Mouse (Mus musculus): ENCODE data around the gene Flvcr1. TPM values are rescaled to one million over a fixed set of nuclear protein-coding genes. Genes with fewer than 3 reads are reported as not detected.
"Not testable (repeated sequence)": the region's sequence is repeated elsewhere in the genome, so short reads cannot be mapped to it uniquely, and the experiment has no call there.

Gene Flvcr1
- polyA plus RNA-seq, 1 experiment from 2014 or later: 3.3 TPM

DNA sequence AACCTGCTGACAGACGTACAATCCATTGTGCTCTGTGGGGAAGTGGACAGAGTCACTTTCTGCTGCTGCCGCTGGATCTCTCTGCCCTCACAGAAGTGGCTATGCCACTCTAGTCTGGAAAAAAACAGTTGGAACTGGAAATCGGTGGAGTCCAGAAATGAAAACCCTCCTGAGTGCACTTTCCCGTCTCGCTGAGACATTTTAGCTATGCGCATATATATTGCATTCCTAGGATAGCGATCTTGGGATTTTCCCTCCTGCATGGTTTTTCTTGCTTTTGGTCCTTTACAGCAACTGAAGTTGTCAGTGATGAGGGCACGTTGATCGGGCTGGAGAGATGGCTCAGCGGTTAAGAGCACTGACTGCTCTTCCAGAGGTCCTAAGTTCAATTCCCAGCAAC is 4.2 kb upstream of the Flvcr1 start:
- no peak for ATAC-seq (replicated peaks; ENCODE audit: extremely low read depth, insufficient read depth, low FRiP score)
- Histone ChIP-seq H3K4me2 (ENCODE audit: low read depth, low read length) (no peak overlapping the region), H3K27ac (ENCODE audit: low read length) (no peak overlapping the region), H3K4me1 (ENCODE audit: control insufficient read depth, insufficient read depth, low read length) (peaks cover 8% of the 10 kb centered on the region), H3K9ac (ENCODE audit: low read length) (no peak overlapping the region), H3K4me3 (ENCODE audit: low read length) (no peak overlapping the region), H3K36me3 (ENCODE audit: control insufficient read depth, insufficient read depth) (no peaks in the 10 kb centered on the region), H3K9me3 (replicated peaks; ENCODE audit: control insufficient read depth, low read length) (no peaks in the 10 kb centered on the region), H3K27me3 (ENCODE audit: control insufficient read depth, insufficient read depth, low read length) (no peaks in the 10 kb centered on the region)
- WGBS: 61% methylated on average over 10 of the region's 10 CpGs

GRCm38 (mm10) chr1:191025016-191026012 is 644 bp downstream of the Flvcr1 start:
- Histone ChIP-seq H3K9ac (ENCODE audit: low read length) (peak overlapping the region; percentile 95), H3K4me1 (ENCODE audit: control insufficient read depth, insufficient read depth, low read length) (peaks cover 13% of the 10 kb centered on the region), H3K27me3 (ENCODE audit: control insufficient read depth, insufficient read depth, low read length) (no peaks in the 10 kb centered on the region), H3K4me3 (ENCODE audit: low read length) (peak overlapping the region; percentile 85), H3K27ac (ENCODE audit: low read length) (peak overlapping the region; percentile 89), H3K36me3 (ENCODE audit: control insufficient read depth, insufficient read depth) (peaks cover 6% of the 10 kb centered on the region), H3K4me2 (ENCODE audit: low read depth, low read length) (peak overlapping the region; percentile 98), H3K9me3 (replicated peaks; ENCODE audit: control insufficient read depth, low read length) (no peaks in the 10 kb centered on the region)
- 1% methylated on average over 68 of the region's 69 CpGs for WGBS
- peak; percentile 23 for ATAC-seq (replicated peaks; ENCODE audit: extremely low read depth, insufficient read depth, low FRiP score)

GRCm38 (mm10) chr1:191023806-191024205 is 2.2 kb downstream of the Flvcr1 start:
- ATAC-seq (replicated peaks; ENCODE audit: extremely low read depth, insufficient read depth, low FRiP score): not testable (repeated sequence)
- 93% methylated on average over 5 of the region's 6 CpGs for WGBS

GRCm38 (mm10) chr1:191023140-191023539 is 2.8 kb downstream of the Flvcr1 start:
- ATAC-seq (replicated peaks; ENCODE audit: extremely low read depth, insufficient read depth, low FRiP score): no peak
- Histone ChIP-seq H3K4me3 (ENCODE audit: low read length) (no peak overlapping the region), H3K4me1 (ENCODE audit: control insufficient read depth, insufficient read depth, low read length) (peaks cover 13% of the 10 kb centered on the region), H3K9me3 (replicated peaks; ENCODE audit: control insufficient read depth, low read length) (no peaks in the 10 kb centered on the region), H3K36me3 (ENCODE audit: control insufficient read depth, insufficient read depth) (peaks cover 9% of the 10 kb centered on the region), H3K27ac (ENCODE audit: low read length) (no peak overlapping the region), H3K9ac (ENCODE audit: low read length) (no peak overlapping the region), H3K4me2 (ENCODE audit: low read depth, low read length) (no peak overlapping the region), H3K27me3 (ENCODE audit: control insufficient read depth, insufficient read depth, low read length) (no peaks in the 10 kb centered on the region)
- WGBS: 78% methylated on average over 2 of the region's 2 CpGs

More at GRCm38 (mm10) chr1:191023806-191024205, 2.2 kb downstream of the Flvcr1 start:
- H3K4me3 ChIP-seq (ENCODE audit: low read length); H3K9ac ChIP-seq (ENCODE audit: low read length); H3K36me3 ChIP-seq (ENCODE audit: control insufficient read depth, insufficient read depth); H3K27me3 ChIP-seq (ENCODE audit: control insufficient read depth, insufficient read depth, low read length); H3K9me3 ChIP-seq (replicated peaks; ENCODE audit: control insufficient read depth, low read length); H3K4me2 ChIP-seq (ENCODE audit: low read depth, low read length); H3K27ac ChIP-seq (ENCODE audit: low read length): not testable (repeated sequence)
- peaks cover 13% of the 10 kb centered on the region for H3K4me1 ChIP-seq (ENCODE audit: control insufficient read depth, insufficient read depth, low read length)

- Histone ChIP-seq H3K27me3 (ENCODE audit: control insufficient read depth, insufficient read depth, low read length) (no peaks in the 10 kb centered on the region), H3K27ac (ENCODE audit: low read length) (no peak overlapping the region), H3K4me3 (ENCODE audit: low read length) (no peak overlapping the region), H3K9ac (ENCODE audit: low read length) (no peak overlapping the region), H3K36me3 (ENCODE audit: control insufficient read depth, insufficient read depth) (peaks cover 11% of the 10 kb centered on the region), H3K9me3 (replicated peaks; ENCODE audit: control insufficient read depth, low read length) (no peaks in the 10 kb centered on the region), H3K4me2 (ENCODE audit: low read depth, low read length) (no peak overlapping the region), H3K4me1 (ENCODE audit: control insufficient read depth, insufficient read depth, low read length) (peaks cover 7% of the 10 kb centered on the region; the same call in 1 of the 2 replicates)
- 87% methylated on average over 7 of the region's 7 CpGs for WGBS
- ATAC-seq (replicated peaks; ENCODE audit: extremely low read depth, insufficient read depth, low FRiP score): no peak
Measured at GRCm38 (mm10) chr1:191021016-191021415, 4.9 kb downstream of the Flvcr1 start.

GRCm38 (mm10) chr1:191020217-191020924 is 5.6 kb downstream of the Flvcr1 start:
- no peaks in the 10 kb centered on the region for H3K27me3 ChIP-seq (ENCODE audit: control insufficient read depth, insufficient read depth, low read length)
- no peak overlapping the region for H3K9ac ChIP-seq (ENCODE audit: low read length)
- 81% methylated on average over 3 of the region's 3 CpGs for WGBS
- peaks cover 11% of the 10 kb centered on the region for H3K36me3 ChIP-seq (ENCODE audit: control insufficient read depth, insufficient read depth)
- H3K4me2 ChIP-seq (ENCODE audit: low read depth, low read length): no peak overlapping the region
- H3K4me3 ChIP-seq (ENCODE audit: low read length): no peak overlapping the region
- no peaks in the 10 kb centered on the region for H3K9me3 ChIP-seq (replicated peaks; ENCODE audit: control insufficient read depth, low read length)
- ATAC-seq (replicated peaks; ENCODE audit: extremely low read depth, insufficient read depth, low FRiP score): no peak
- H3K4me1 ChIP-seq (ENCODE audit: control insufficient read depth, insufficient read depth, low read length): peaks cover 7% of the 10 kb centered on the region; the same call in 1 of the 2 replicates
- H3K27ac ChIP-seq (ENCODE audit: low read length): no peak overlapping the region

- Histone ChIP-seq H3K9me3 (replicated peaks; ENCODE audit: control insufficient read depth, low read length) (no peaks in the 10 kb centered on the region), H3K4me2 (ENCODE audit: low read depth, low read length) (no peak overlapping the region), H3K9ac (ENCODE audit: low read length) (no peak overlapping the region), H3K4me1 (ENCODE audit: control insufficient read depth, insufficient read depth, low read length) (peaks cover 2% of the 10 kb centered on the region; the same call in 1 of the 2 replicates), H3K27me3 (ENCODE audit: control insufficient read depth, insufficient read depth, low read length) (no peaks in the 10 kb centered on the region), H3K27ac (ENCODE audit: low read length) (no peak overlapping the region), H3K36me3 (ENCODE audit: control insufficient read depth, insufficient read depth) (peaks cover 13% of the 10 kb centered on the region), H3K4me3 (ENCODE audit: low read length) (no peak overlapping the region)
- no peak for ATAC-seq (replicated peaks; ENCODE audit: extremely low read depth, insufficient read depth, low FRiP score)
- WGBS: 82% methylated on average over 5 of the region's 5 CpGs
Measured at GRCm38 (mm10) chr1:191019803-191020202, 6.2 kb downstream of the Flvcr1 start.

DNA sequence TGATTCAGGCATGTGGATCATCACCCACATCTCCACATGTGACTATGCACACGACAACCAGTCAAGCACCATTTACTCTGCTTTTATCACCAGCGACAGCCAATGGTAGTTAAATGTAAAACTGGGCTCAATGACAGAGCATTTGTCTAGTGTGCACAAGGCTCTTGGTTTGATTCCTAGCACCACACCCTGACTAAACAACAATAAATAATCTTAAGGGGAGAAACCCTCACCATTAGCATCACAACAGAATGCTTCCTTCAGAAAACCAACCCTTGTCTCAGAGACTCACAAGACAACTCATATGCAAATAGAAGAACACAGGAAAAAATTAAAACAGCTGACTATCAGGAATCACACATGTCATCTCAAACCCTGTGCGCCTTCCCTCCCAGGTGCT is 11.7 kb downstream of the Flvcr1 start:
- Histone ChIP-seq H3K27ac (ENCODE audit: low read length) (no peak overlapping the region), H3K4me1 (ENCODE audit: control insufficient read depth, insufficient read depth, low read length) (no peaks in the 10 kb centered on the region), H3K27me3 (ENCODE audit: control insufficient read depth, insufficient read depth, low read length) (no peaks in the 10 kb centered on the region), H3K9ac (ENCODE audit: low read length) (no peak overlapping the region), H3K4me3 (ENCODE audit: low read length) (no peak overlapping the region), H3K4me2 (ENCODE audit: low read depth, low read length) (no peak overlapping the region), H3K36me3 (ENCODE audit: control insufficient read depth, insufficient read depth) (peaks cover 36% of the 10 kb centered on the region), H3K9me3 (replicated peaks; ENCODE audit: control insufficient read depth, low read length) (no peaks in the 10 kb centered on the region)
- ATAC-seq (replicated peaks; ENCODE audit: extremely low read depth, insufficient read depth, low FRiP score): no peak
- 96% methylated on average over 3 of the region's 3 CpGs for WGBS

GRCm38 (mm10) chr1:191008707-191009106 is 17.3 kb downstream of the Flvcr1 start:
- H3K4me2 ChIP-seq (ENCODE audit: low read depth, low read length): no peak overlapping the region
- peaks cover 3% of the 10 kb centered on the region; the same call in 1 of the 2 replicates for H3K9me3 ChIP-seq (replicated peaks; ENCODE audit: control insufficient read depth, low read length)
- H3K27me3 ChIP-seq (ENCODE audit: control insufficient read depth, insufficient read depth, low read length): no peaks in the 10 kb centered on the region
- no peak overlapping the region for H3K4me3 ChIP-seq (ENCODE audit: low read length)
- peaks cover 47% of the 10 kb centered on the region for H3K36me3 ChIP-seq (ENCODE audit: control insufficient read depth, insufficient read depth)
- ATAC-seq (replicated peaks; ENCODE audit: extremely low read depth, insufficient read depth, low FRiP score): no peak
- no peak overlapping the region for H3K27ac ChIP-seq (ENCODE audit: low read length)
- H3K9ac ChIP-seq (ENCODE audit: low read length): no peak overlapping the region
- 99% methylated on average over 5 of the region's 5 CpGs for WGBS
- H3K4me1 ChIP-seq (ENCODE audit: control insufficient read depth, insufficient read depth, low read length): no peaks in the 10 kb centered on the region
